Mouse (Mus musculus) heart, postnatal 0 days (tissue): Measurements from ENCODE around the gene Ogfrl1. TPM values are rescaled to one million over a fixed set of nuclear protein-coding genes. Genes with fewer than 3 reads are reported as not detected.

ENCODE experiments used
- ATAC-seq: fragments of 200-750 bp; cut with Nextera tagmentation; 2 replicates; pipeline ENCODE4 v1.8.0; 2017; ENCODE audit warnings: low read depth, moderate number of reproducible peaks, moderate library complexity; ENCODE audit not compliant: insufficient read depth
- DNase-seq: peaks from one replicate; pipeline ENCODE4 v3.0.0-alpha.2; 2016; ENCODE audit warnings: low spot score
- H3K27ac ChIP-seq: fragments of 300-500 bp; sonication (generic); 2 replicates; pipeline ENCODE4 v1.5.1; 2014; ENCODE audit warnings: low read depth, mild to moderate bottlenecking
- H3K27me3 ChIP-seq: fragments of 300-500 bp; sonication (generic); 2 replicates; pipeline ENCODE4 v1.6.1; 2014; ENCODE audit warnings: low read length, mixed read lengths; ENCODE audit not compliant: control insufficient read depth, insufficient read depth
- H3K36me3 ChIP-seq: fragments of 300-500 bp; sonication (generic); replicated peaks from 2 replicates; pipeline ENCODE4 v1.6.1; 2014; ENCODE audit warnings: low read length, mixed read lengths; ENCODE audit not compliant: control insufficient read depth, insufficient read depth
- H3K4me1 ChIP-seq: fragments of 300-500 bp; sonication (generic); 2 replicates; pipeline ENCODE4 v1.6.1; 2014; ENCODE audit warnings: antibody characterized with exemption; ENCODE audit not compliant: control insufficient read depth, insufficient read depth
- H3K4me2 ChIP-seq: fragments of 300-500 bp; sonication (generic); 2 replicates; pipeline ENCODE4 v1.6.1; 2014; ENCODE audit warnings: low read depth, mild to moderate bottlenecking, low read length, moderate library complexity
- H3K4me3 ChIP-seq: fragments of 300-500 bp; sonication (generic); 2 replicates; pipeline ENCODE4 v1.5.1; 2014; ENCODE audit warnings: low read depth, low read length
- H3K9ac ChIP-seq: fragments of 300-500 bp; sonication (generic); replicated peaks from 2 replicates; pipeline ENCODE4 v1.6.1; 2014; ENCODE audit warnings: low read depth, low read length, mixed read lengths
- H3K9me3 ChIP-seq: fragments of 300-500 bp; sonication (generic); replicated peaks from 2 replicates; pipeline ENCODE4 v1.6.1; 2016; ENCODE audit warnings: low read length; ENCODE audit not compliant: control insufficient read depth
- CTCF ChIP-seq: IDR thresholded peaks from 2 replicates; pipeline ENCODE4 v1.5.1; 2016; ENCODE audit warnings: antibody characterized with exemption, control low read depth, low read depth
- EP300 ChIP-seq: IDR thresholded peaks from 2 replicates; pipeline ENCODE4 v1.6.1; 2016; ENCODE audit warnings: antibody characterized with exemption, low read depth
- WGBS: fragments of 180-500 bp; shearing (Covaris S2); extraction: QIAGEN DNeasy Blood & Tissue Kit; methylation state at CpG from one replicate; pipeline ENCODE4 v1.1.7; 2014; 5-methylcytosine and 5-hydroxymethylcytosine counted together
- polyA plus RNA-seq: library from polyadenylated mRNA; unstranded; fragments of >200 nt; fragmentation: Nextera tagmentation; extraction: Ambion mirVana; gene quantifications from 2 replicates; pipeline ENCODE4 v1.2.1, GENCODE M21; 2015
- total RNA-seq: library from RNA; depleted of rRNA; stranded (reverse); fragments of >200 nt; gene quantifications from 2 replicates; pipeline ENCODE4 v1.2.3, GENCODE M21; 2014; ENCODE audit warnings: low replicate concordance

Gene Ogfrl1
- total and polyA plus RNA-seq, 2 experiments from 2014 or later: 4.1 to 7.4 TPM

- no peaks in the 10 kb centered on the region for H3K4me1 ChIP-seq
- no peak overlapping the region for H3K4me3 ChIP-seq
- H3K36me3 ChIP-seq: no peaks in the 10 kb centered on the region
- WGBS: 90% methylated on average over 4 of the region's 4 CpGs
- no peak overlapping the region for H3K4me2 ChIP-seq
- ATAC-seq (no peak), DNase-seq (no peak)
- no peaks in the 10 kb centered on the region for H3K9me3 ChIP-seq
- H3K27me3 ChIP-seq: no peaks in the 10 kb centered on the region
- TF ChIP-seq EP300: no peak
- TF ChIP-seq CTCF: no peak
- H3K27ac ChIP-seq: no peak overlapping the region
- H3K9ac ChIP-seq: no peak overlapping the region
Observed at GRCm38 (mm10) chr1:23335050-23335449, 62.5 kb downstream of the Ogfrl1 start.

- Histone ChIP-seq H3K27ac (no peak overlapping the region), H3K27me3 (no peaks in the 10 kb centered on the region)
- DNase-seq: no peak
Observed at GRCm38 (mm10) chr1:23332192-23332591, 65.4 kb downstream of the Ogfrl1 start.

GRCm38 (mm10) chr1:23325160-23325559, 72.4 kb downstream of the Ogfrl1 start:
- Histone ChIP-seq H3K27me3 (no peaks in the 10 kb centered on the region), H3K4me1 (no peaks in the 10 kb centered on the region), H3K4me2 (no peak overlapping the region), H3K9ac (no peak overlapping the region), H3K36me3 (no peaks in the 10 kb centered on the region), H3K27ac (no peak overlapping the region), H3K4me3 (no peak overlapping the region), H3K9me3 (no peaks in the 10 kb centered on the region)
- no peak for ATAC-seq
- WGBS: 81% methylated on average over 7 of the region's 7 CpGs
- no peak for DNase-seq
- TF ChIP-seq CTCF: no peak
- no peak for TF ChIP-seq EP300

More at GRCm38 (mm10) chr1:23332192-23332591, 65.4 kb downstream of the Ogfrl1 start:
- Histone ChIP-seq H3K36me3 (no peaks in the 10 kb centered on the region), H3K4me1 (no peaks in the 10 kb centered on the region), H3K4me3 (no peak overlapping the region), H3K9me3 (no peaks in the 10 kb centered on the region), H3K4me2 (no peak overlapping the region), H3K9ac (no peak overlapping the region)
- 74% methylated on average over 4 of the region's 4 CpGs for WGBS
- ATAC-seq: no peak
- TF ChIP-seq EP300: no peak
- no peak for TF ChIP-seq CTCF

- H3K9me3 ChIP-seq: no peaks in the 10 kb centered on the region
- no peaks in the 10 kb centered on the region for H3K27me3 ChIP-seq
- no peaks in the 10 kb centered on the region for H3K4me1 ChIP-seq
- no peak overlapping the region for H3K9ac ChIP-seq
- H3K27ac ChIP-seq: no peak overlapping the region
- H3K36me3 ChIP-seq: no peaks in the 10 kb centered on the region
- H3K4me2 ChIP-seq: no peak overlapping the region
- TF ChIP-seq CTCF: peak; percentile 50
- no peak for TF ChIP-seq EP300
- WGBS: 19% methylated on average over 5 of the region's 5 CpGs
- ATAC-seq (no peak), DNase-seq (peak; percentile 30)
- no peak overlapping the region for H3K4me3 ChIP-seq
Observed at GRCm38 (mm10) chr1:23324226-23324625, 73.3 kb downstream of the Ogfrl1 start.

- H3K9me3 ChIP-seq: no peaks in the 10 kb centered on the region
- H3K4me1 ChIP-seq: no peaks in the 10 kb centered on the region
- H3K27me3 ChIP-seq: no peaks in the 10 kb centered on the region
- no peaks in the 10 kb centered on the region for H3K36me3 ChIP-seq
- H3K4me3 ChIP-seq: no peak overlapping the region
- TF ChIP-seq CTCF (no peak), EP300 (no peak)
- no peak for ATAC-seq
- no peak for DNase-seq
- no peak overlapping the region for H3K9ac ChIP-seq
- 73% methylated on average over 11 of the region's 11 CpGs for WGBS
- no peak overlapping the region for H3K27ac ChIP-seq
- H3K4me2 ChIP-seq: no peak overlapping the region
Observed at GRCm38 (mm10) chr1:23323286-23323685, 74.3 kb downstream of the Ogfrl1 start.

GRCm38 (mm10) chr1:23322208-23322607, 75.4 kb downstream of the Ogfrl1 start:
- H3K4me2 ChIP-seq: no peak overlapping the region
- no peak overlapping the region for H3K27ac ChIP-seq
- no peak overlapping the region for H3K9ac ChIP-seq
- WGBS: 78% methylated on average over 4 of the region's 4 CpGs
- H3K4me3 ChIP-seq: no peak overlapping the region
- no peaks in the 10 kb centered on the region for H3K27me3 ChIP-seq
- TF ChIP-seq CTCF: no peak
- ATAC-seq: no peak
- no peaks in the 10 kb centered on the region for H3K36me3 ChIP-seq
- H3K9me3 ChIP-seq: no peaks in the 10 kb centered on the region
- no peaks in the 10 kb centered on the region for H3K4me1 ChIP-seq
- no peak for DNase-seq
